Mouse (Mus musculus): ENCODE measurements around the gene Papln.

- TF ChIP-seq POLR2A (IDR thresholded peaks at IDR 0.05; ENCODE audit: low read depth, low read length) (no peak), CTCF (conservative IDR thresholded peaks at IDR 0.05; ENCODE audit: insufficient read depth, insufficient read length, low read depth, low read length) (no peak)
These were observed 53.2 kb downstream of the Papln start for GRCm38 (mm10) chr12:83816616-83817015.

All from kidney, adult 2 months (tissue).